Mouse (Mus musculus) left cerebral cortex, adult 11 months (tissue): ENCODE data around the gene Gtf2f2.

Source experiments
- DNase-seq: peaks from one replicate; pipeline ENCODE4 v3.0.0; 2022; ENCODE audit warnings: low spot score

The Gtf2f2 gene

DNA sequence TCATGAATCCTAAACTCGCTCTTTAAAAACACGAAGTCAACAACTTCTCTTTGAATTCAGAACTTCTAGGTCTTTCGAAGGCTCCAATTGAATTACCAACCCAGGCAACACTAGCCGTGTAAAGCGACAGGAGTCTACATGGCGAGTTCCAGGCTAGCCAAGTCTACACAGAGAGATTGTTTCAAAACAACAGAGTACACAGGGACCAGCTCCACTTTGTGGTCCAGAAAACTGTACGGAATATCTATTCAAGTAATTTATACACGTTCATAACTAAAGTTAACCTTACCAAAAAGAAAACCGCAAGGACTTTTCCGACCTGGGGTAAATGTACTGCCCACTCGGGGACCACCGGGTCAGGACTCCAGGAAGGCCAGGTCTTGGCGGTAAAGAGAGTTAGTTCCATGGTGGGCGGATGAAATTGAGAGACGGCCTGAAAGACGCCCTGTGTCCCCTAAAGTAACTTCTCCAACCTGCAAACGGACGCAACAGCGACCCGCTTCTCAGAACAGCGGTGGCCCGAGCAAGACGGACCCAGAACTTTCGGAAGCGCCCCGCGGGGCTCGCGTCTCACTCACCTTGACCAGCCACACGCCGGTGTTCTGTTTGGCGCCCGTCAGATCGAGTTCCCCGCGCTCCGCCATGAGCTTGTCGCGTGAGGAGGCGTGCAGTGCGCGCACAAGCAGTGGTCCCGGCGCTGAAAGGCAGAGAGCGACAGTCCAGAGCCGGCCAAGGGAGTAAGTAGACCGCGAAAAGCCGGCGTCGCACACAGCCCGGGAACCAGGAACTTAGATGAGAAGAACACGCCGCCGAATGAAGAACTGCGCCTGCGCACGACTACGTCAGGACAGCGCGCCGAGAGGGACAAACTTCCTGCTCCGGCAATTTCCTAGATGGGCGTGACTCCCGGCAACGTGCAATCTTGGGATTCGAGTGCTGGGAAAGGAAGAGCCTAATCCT lies at the start of gene Gtf2f2:
Gene Gtf2f2 (minus strand): TSS at position 764 of the 960 bp plus-strand sequence.
- peak; percentile 83 for DNase-seq

DNA sequence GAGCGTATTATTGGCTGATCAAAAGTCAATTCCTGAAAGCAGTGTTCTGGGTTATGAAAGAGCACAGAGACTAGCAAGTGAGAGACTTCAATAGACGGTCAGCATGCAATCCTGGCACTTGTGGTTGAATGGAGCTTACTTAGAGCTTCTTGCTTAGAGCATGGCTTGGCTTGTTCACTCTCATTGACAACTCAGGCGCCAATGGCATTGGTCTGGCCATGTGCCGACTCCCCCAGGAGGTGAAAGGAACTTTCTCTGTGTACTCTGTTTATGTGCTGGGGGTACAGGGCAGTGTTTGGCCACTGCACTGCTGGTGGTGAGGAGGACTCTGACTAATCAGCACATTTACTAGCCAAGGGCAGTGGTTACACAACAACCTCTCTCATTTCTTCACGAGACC lies 48.8 kb upstream of the Gtf2f2 start:
- no peak for DNase-seq

DNA sequence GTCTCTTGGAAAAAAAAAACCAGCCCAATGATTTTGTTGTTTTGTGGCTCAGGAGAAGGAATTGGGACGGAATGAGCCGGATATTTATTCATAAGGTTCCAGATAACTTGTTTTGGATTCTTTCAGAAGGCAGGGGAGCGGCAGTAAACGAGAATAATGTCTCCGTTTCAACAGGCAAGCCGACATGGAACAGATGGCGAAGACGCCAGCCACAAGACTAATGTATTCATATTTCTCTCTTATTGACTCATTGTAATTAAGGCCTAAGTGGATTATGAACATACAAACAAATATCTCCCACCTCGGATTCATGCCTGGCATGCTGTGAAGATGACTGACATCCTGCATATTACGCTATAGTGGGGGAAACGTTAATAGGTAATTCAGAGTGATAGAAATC lies 43.1 kb upstream of the Gtf2f2 start:
- no peak for DNase-seq

DNA sequence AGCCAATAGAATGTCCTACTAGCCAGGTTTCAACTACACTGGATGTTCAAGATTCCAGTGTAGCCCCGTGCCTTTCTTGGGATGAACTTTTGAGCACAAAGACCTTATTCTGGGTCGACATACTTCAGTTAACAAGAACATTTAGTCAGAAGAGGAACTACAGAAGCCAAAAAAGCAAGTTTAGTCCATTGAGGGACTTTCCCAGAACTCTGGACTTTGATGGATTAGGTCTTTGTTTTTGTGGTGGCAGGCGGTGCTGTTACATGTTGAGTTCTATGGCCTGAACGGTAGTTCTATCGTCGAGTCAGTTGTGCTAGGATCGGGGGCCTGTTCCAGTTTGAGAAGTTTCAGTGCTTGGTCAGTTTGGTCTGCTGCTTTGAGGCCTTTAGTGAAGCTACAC lies 41.3 kb upstream of the Gtf2f2 start:
- DNase-seq = no peak

DNA sequence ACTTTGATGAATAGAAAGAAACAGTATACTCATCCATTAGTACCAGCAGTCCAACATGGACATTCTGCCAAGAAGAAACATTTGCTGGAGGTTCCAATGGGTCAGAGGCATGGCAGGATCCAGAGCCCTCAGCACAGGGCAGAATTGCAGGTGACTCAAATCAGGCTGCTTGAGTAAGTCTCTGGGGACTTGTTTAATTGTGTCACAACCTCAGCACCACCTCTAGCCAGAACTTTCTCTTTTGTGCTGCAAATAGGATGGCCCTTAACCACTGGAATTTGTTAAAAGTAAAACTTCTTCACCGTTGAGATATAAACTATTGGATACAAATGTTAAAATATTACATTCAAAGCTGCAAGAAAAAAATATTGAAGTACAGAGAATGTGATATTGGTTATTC lies 35.1 kb upstream of the Gtf2f2 start:
- no peak for DNase-seq

DNA sequence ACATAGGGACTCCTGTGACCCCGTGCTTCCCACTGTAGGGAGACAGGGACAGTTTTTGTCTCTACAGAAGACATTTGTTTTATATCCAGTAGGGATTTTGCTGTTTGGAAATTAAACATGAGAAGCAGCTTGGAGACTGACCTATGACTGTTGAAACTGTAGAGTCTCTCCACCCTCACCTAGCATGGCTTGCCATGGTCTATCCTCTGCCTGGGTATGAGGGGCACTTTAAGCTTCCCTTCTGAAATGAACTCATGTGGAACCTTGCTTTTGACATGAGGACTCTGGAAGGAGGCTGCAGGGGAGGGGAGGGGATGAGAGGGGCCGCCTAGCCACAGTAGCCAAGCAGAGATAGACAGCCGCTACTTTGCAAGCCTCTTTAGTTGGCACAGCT lies 33.5 kb upstream of the Gtf2f2 start:
- no peak for DNase-seq

DNA sequence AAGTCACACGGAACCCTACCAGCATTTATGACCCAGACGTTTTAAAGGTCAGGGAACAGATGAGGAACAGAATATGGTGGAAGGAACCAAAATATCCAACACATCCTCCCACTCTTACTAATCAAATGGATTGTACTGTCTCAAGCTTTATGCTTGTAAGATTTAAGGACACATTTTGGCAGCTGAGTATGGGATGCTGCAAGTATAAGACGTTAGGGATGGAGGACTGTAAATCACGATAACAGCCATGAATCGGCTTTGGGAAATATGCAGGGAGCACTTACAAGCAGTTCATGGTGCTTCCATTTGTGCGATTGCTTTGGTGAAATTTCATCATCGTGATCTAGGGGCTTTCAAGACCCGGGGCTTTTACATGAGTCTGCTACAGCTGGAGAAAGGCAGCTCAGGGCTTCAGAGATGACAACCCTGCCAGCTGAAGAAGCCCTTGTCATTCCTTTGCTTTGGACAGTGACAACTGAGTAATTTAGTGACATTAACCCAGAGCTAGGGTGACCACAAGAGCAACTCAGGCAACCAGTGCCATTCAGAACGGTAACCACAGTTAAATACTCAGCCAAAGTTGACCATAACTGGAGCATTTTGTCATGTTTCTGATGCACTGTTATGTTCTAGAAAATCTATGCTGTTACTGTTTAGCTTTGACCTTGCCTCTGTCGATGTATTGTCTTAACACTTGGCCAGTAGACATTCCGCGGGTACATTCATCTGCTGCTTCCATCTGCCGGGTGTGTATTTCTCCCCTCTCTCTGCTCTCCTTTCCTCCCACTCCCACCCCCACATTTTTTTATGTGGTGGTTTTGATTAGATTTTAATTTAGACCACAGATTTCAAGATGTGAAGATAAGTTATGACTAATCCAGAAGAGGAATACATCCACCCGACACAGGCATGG lies 32.8 kb upstream of the Gtf2f2 start:
- DNase-seq = no peak

DNA sequence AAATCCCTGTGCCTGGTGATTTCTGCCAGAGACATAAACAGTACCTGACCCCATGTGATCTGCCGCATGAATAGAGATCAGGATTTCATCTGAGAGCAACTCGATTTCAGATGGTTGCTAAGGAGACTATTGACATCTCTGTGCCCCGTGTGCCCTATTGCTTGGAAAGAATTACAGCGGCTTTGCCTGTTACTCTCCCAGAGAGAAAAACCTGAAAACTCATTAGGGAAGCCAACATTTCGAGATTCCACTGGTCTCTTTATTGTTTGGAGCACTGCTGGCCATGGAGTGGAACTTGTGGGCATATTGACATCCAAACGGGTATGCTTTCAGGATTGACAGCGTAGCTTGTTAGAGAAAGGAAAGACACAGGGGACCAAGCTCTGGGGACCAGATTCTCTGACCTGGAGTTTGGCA lies 22.6 kb upstream of the Gtf2f2 start:
- no peak for DNase-seq

DNA sequence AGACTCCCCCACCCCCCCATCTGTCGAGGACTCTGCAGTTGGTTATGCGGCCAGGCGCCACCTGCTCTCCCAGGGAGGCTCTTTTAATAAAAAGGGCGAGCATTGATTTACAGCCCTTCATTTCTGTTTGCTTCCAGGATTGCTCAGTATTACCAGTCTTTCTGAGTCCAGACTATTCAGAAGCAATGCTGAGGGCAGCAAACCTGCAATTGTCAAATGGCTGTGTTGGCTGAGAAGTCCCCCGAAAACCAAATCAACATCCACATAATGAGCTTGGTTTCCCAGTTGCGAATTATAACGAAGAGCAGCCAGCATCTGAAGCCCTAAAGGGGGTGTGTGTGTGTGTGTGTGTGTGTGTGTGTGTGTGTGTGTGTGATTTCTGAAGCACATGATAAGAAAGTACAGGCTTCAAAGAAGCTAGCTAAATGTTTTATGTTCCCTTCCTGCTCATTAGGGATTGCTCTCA lies 22.0 kb upstream of the Gtf2f2 start:
- DNase-seq = no peak

DNA sequence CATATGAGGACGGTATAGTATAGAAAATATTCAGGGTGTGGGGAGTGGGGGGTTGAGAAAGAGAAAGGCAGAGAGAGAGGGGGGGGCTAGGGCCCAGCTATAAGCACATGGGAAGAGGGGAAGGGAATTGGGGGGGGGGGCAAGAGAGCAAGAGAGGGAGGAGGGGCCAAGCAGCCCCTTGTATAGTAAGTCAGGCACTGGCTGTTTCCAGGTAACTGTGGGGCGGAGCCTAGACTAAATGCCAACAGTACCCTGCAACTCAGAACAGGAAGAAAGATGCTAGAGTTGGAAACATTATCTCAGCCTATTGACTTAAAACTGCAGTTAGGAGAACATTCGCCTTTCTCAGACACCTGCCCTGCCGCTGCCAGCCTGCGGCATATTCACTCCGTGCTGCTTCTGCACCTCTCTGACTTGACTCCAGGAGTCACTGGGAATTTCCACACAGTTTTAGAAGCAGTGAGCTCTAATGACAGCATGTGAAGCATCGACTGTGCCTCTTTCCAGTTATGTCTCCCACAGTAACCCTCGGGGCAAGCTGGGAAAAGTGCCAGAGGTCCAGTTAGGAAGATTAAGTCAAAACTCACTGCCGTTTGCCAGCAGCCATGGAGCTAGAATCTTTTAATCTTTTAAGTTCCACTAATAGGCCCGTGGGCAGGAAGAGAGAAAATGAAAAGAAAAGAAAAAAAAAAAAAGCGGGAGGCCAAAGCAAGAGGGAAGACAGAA lies 20.6 kb upstream of the Gtf2f2 start:
- no peak for DNase-seq

DNA sequence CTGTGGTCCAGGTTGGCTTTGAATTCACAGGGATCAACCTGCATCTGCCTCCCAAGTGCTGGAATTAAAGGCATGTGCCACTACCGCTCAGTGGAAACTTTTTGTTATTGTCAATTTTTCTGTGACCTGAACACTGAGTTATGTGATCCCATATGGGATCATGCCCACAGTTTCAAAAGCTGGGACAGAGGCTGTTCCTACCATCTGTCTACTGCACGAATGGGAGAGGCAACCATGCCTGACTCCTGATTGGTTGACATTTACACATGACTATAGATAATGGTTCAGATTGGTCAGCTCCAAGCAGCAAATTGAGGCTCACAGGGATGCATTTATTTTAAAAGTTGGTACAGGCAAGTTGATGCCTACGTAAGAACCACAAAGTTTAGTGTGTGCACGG lies 14.0 kb upstream of the Gtf2f2 start:
- DNase-seq = no peak

DNA sequence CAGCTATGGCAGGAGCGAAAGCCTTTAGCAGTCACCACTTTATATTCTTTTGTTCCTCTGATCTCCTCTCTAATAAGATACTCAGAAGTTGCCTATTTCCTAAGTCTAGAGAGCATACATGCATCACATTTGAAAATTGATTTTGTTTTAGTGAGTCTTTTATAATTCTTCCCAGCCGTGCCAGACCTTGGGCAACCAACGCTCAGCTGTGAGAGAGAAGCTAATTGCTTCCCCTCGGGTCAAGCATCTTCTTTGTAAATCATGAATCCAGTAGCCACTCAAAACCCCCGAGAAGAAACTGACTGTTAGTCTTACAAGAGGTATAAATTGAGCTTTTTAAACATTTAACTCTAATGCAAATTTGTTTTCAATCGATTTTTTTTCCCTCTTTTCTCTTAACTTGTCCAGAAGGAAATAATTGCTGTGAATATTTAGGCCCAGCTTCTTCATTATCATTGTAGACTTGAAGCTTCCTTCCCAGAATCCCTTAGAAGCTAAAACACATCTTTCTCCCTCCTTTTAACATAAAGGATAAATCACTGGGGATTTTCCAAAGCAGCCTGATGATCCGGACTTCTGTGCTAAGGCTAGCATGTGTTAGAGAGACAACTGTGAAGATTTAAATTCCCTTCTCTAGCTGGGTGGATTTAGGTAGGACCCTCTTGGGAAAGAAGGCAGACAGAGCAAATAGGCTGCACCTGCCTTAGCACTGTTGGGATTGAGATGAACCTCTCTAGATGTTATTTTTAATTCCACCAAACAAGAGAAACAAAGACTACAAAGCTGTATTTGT lies 10.5 kb upstream of the Gtf2f2 start:
- no peak for DNase-seq

DNA sequence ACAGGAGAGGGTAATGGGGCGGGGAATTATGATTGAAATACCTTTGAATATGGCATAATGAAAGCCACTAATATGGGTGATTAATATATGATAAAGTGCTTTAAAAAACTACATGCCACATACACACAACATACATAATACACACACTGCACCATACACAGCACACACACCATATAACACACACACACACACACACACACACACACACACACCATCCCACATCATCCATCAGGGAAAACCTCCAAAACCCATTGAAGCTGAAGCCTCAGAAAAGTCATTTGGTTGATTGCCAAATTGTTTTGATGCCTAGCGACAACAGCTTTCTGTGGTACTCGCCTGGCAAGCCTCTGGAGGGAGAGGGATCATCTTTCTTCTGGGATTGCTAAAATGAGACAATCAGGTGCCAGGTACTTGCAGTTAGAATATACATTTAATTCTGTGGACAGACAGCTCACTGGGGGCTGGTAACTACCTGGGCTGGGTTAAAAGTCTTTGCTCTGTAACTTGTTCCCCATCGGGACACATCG lies 9.7 kb upstream of the Gtf2f2 start:
- no peak for DNase-seq

DNA sequence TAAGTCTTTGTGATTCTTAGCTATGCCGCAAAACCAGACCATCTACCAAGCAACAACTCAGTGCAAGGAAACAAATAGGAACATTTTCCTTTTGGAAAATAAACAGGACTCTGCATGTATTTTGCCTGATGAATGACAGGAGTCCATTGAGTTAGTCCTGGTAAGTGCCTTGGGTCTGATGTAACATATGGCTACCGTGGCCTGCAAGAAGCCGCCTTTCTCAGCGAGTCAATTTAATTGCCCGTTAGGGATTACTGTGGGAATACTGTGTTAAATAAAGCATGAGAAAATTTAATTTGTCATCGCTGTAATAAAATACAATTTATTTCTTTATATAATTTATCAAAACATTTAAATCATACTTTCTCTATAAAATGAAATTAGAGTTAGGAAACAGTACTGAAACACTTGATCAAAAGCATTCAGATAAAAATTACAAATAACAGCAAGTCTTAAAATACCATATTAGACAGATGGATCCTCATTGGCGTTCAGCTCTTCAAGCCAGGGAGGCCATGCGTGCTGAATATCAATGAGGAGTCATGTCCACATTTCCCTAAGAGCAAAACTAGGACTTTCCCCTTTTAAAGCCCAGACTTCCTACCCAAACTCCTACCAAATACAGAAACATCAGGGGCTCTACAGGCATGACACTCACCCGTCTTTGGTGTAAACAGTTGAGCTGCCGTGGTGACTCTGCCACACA lies 7.3 kb upstream of the Gtf2f2 start:
- no peak for DNase-seq

DNA sequence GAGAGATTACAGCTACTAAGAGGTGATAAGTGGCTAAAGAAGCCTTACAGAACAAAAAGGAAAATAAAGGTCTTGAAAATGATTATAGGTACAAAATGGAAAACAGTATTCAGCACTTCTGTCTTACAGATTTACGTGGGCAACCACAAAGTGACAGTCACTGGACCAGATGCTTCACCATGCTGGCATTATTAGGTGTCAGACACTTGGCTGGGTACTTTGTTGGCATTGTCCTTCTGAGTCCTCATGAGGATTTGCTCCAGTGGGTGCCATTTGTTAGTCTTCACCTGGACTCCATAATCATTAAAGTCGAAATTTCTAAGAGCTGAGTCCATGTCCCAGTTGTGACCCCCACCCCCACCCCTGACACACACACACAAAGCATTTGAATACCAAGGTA lies 3.7 kb upstream of the Gtf2f2 start:
- DNase-seq = no peak

DNA sequence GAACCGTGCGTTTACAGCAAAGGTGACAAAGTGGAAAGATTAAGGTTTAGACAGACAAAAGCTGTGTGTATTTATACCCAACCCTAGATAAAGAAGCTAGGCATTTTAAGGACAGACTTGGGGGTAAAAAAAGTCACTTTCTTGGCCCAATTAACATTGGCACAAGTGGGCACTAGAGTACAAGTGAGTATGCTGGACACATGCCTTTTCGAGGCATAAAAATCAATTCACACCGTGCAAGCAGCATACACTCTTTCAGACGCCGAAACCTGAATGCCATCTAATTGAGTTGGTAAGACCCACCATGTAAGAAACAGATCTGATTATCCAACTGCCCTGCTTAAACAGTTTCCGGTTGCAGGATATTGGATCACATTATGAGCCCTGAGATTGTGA lies 395 bp upstream of the Gtf2f2 start:
- no peak for DNase-seq

DNA sequence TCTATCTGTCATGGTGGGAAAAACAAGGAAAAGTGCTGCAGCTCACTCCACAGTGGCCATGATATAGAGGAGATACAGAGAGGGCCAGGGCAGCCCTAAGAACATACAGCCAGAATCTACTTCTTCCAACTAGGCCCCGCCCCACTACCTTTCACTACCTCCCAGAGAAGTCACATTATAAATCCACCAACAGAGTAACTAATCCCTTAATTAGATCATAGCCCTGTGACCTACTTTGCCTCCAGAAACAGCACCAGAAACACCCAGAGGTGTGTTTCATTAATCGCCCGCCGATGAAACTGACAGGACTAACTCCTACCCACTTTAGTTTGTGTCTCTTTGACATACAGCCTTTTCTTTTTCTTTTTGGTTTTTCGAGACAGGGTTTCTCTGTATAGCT lies 1.5 kb downstream of the Gtf2f2 start:
- DNase-seq = no peak

DNA sequence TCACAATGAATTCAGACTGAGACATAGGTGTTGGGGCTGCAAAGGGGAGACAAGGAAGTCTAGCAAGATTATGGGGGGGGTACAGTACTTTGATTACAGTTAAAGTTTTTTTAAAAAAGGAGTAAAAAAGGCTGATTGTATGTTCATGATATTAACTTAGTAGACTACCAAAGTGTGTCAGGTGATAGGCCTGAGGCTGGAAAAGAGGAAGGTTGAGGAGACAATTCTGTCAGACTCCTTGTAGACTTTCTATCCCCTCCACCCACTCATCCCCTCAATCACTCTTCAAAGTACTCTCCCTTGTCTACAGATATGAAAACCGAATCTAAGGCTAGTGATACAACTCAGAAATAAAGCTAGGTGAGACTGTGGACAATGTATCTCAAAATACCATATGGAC lies 2.5 kb downstream of the Gtf2f2 start:
- DNase-seq = no peak

DNA sequence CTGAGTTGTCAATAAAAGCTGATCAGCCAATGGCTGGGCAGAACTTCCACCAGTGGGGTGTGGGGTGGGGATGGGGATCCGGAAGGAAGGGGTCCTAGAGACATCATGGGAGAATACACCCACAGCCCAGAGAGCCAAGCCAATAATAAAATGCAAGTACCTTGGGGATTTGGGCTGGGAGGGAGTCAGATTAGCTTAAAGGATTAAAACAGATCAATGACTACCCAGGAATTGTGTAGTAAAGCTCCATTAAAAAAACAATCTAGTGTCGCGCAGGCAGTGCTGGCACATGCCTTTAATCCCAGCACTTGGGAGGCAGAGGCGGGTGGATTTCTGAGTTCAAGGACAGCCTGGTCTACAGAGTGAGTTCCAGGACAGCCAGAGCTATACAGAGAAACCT lies 5.7 kb downstream of the Gtf2f2 start:
- DNase-seq = no peak

DNA sequence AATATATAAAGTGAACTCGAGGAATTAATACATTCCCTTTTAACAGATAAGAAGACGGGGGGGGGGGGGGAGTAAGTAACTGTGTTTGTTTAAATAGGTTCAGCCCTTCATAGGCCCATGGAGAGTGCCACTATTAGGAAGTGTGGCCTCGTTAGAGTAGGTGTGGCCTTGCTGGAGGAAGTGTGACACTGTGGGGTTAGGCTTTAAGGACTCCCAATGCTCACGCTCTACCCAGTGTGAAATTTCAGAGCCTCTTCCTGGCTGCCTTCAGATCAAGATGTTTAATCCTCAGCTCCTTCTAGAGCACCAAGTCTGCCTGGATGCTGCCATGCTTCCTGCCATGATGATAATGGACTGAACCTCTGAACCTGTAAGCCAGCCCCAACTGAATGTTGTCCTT lies 8.9 kb downstream of the Gtf2f2 start:
- DNase-seq = no peak

DNA sequence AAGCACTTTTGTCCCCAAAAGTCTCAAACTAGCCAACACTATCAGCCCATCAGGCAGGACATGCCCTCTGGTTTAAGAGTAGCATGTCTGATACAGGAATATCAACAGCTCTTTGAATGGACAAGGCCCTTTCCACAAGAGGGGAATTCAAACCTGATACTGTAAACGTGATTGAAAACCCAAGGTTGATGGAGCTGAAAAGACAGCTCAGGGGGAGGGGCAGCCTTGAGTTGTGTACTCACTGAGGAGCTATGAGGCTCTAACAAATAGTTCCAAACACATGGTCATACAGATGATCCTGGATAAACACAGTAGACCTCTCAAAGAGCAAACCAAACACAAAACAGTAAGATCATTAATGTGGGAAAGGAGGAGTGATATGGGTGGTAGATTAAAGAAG lies 12.6 kb downstream of the Gtf2f2 start:
- DNase-seq = no peak
